Mouse (Mus musculus) CH12.LX (cell line): ENCODE results near the gene Ephx1. TPM values are rescaled to one million over a fixed set of nuclear protein-coding genes. Genes with fewer than 3 reads are reported as not detected.

Experiments used
- DNase-seq: peaks from one replicate; pipeline ENCODE4 v3.0.0-alpha.2; 2013; ENCODE audit errors: extremely low read depth
- H3K27ac ChIP-seq: 2 replicates; pipeline ENCODE4 v1.5.1; 2012; ENCODE audit warnings: low read depth, mild to moderate bottlenecking, control low read depth, moderate library complexity; ENCODE audit not compliant: insufficient read depth
- H3K27me3 ChIP-seq: replicated peaks from 2 replicates; pipeline ENCODE3; 2012; ENCODE audit warnings: inconsistent platforms
- H3K36me3 ChIP-seq, 2 experiments: replicated peaks in 1 of 2; 2 replicates each; pipeline versions ENCODE3 to v1.6.1; 2012; ENCODE audit warnings: inconsistent platforms in 1 of 2, low read length in 1 of 2, mild to moderate bottlenecking in 1 of 2, mixed read lengths in 1 of 2, moderate library complexity in 1 of 2; ENCODE audit not compliant: control insufficient read depth in 1 of 2, insufficient read depth in 1 of 2
- H3K4me1 ChIP-seq, 2 experiments: 2 replicates each; pipeline ENCODE4 v1.6.1; 2012; ENCODE audit warnings: inconsistent platforms in 1 of 2, moderate library complexity in 1 of 2; ENCODE audit not compliant: insufficient read depth in 2 of 2, control insufficient read depth in 1 of 2
- H3K4me2 ChIP-seq: 2 replicates; pipeline ENCODE4 v1.6.1; 2012; ENCODE audit warnings: low read depth, mild to moderate bottlenecking, control low read depth; ENCODE audit not compliant: poor library complexity, insufficient read depth, severe bottlenecking
- H3K4me3 ChIP-seq, 3 experiments: fragments of 150-350 bp in 1 of 3; sonication (generic) in 1 of 3; replicated peaks in 1 of 3; 2 replicates each; pipeline versions ENCODE3 to v1.5.1; 2011 to 2012; ENCODE audit warnings: low read depth in 2 of 3, low read length in 2 of 3, mild to moderate bottlenecking in 2 of 3, moderate library complexity in 2 of 3, control low read depth in 1 of 3, improper control_type of control experiment in 1 of 3, inconsistent platforms in 1 of 3, mixed read lengths in 1 of 3; ENCODE audit not compliant: poor library complexity in 1 of 3
- H3K79me2 ChIP-seq: replicated peaks from 2 replicates; pipeline ENCODE4 v1.6.1; 2012; ENCODE audit warnings: mild to moderate bottlenecking, moderate library complexity; ENCODE audit not compliant: control insufficient read depth, poor library complexity, insufficient read depth, severe bottlenecking; ENCODE audit errors: extremely low read depth
- H3K9ac ChIP-seq: 2 replicates; pipeline ENCODE4 v1.6.1; 2012; ENCODE audit warnings: low read depth, mild to moderate bottlenecking, control low read depth, moderate library complexity; ENCODE audit not compliant: insufficient read depth
- H3K9me3 ChIP-seq: replicated peaks from 2 replicates; pipeline ENCODE3; 2012; ENCODE audit warnings: low read length, inconsistent platforms, mixed read lengths
- BHLHE40 ChIP-seq: IDR thresholded peaks from 2 replicates; pipeline ENCODE4 v1.6.1; 2011; ENCODE audit warnings: mild to moderate bottlenecking, low read depth, low read length, improper control_type of control experiment
- CHD1 ChIP-seq: IDR thresholded peaks from 2 replicates; pipeline ENCODE4 v1.6.1; 2012; ENCODE audit warnings: low read depth, low read length, improper control_type of control experiment, inconsistent platforms
- CTCF ChIP-seq, 2 experiments: IDR thresholded peaks in 1 of 2; conservative IDR thresholded peaks in 1 of 2; 2 replicates each; pipeline ENCODE4 v1.5.1; 2011 to 2012; ENCODE audit warnings: low read depth in 2 of 2, low read length in 2 of 2, improper control_type of control experiment in 1 of 2, inconsistent platforms in 1 of 2, mild to moderate bottlenecking in 1 of 2, moderate library complexity in 1 of 2
- E2F4 ChIP-seq: IDR thresholded peaks from 2 replicates; pipeline ENCODE4 v1.6.1; 2011; ENCODE audit warnings: low read depth, low read length, improper control_type of control experiment; ENCODE audit not compliant: insufficient replicate concordance
- ELF1 ChIP-seq: IDR thresholded peaks from 2 replicates; pipeline ENCODE4 v1.6.1; 2014; ENCODE audit warnings: low read depth, mild to moderate bottlenecking, inconsistent platforms, low read length, improper control_type of control experiment
- EP300 ChIP-seq: IDR thresholded peaks from 2 replicates; pipeline ENCODE4 v1.6.1; 2011; ENCODE audit warnings: low read length, improper control_type of control experiment
- GABPA ChIP-seq: IDR thresholded peaks from 2 replicates; pipeline ENCODE4 v1.6.1; 2012; ENCODE audit warnings: low read depth, low read length, improper control_type of control experiment, inconsistent platforms; ENCODE audit not compliant: insufficient replicate concordance
- IRF4 ChIP-seq: IDR thresholded peaks from 2 replicates; pipeline ENCODE4 v1.6.1; 2014; ENCODE audit warnings: low read depth, mild to moderate bottlenecking, inconsistent platforms, low read length, improper control_type of control experiment
- JUN ChIP-seq: IDR thresholded peaks from 2 replicates; pipeline ENCODE4 v1.6.1; 2011; ENCODE audit warnings: low read depth, mild to moderate bottlenecking, low read length, improper control_type of control experiment, moderate library complexity; ENCODE audit not compliant: insufficient read depth
- JUND ChIP-seq: conservative IDR thresholded peaks from 2 replicates; pipeline ENCODE4 v1.6.1; 2011; ENCODE audit warnings: low read depth, low read length, improper control_type of control experiment
- KAT2A ChIP-seq: IDR thresholded peaks from 2 replicates; pipeline ENCODE4 v1.6.1; 2012; ENCODE audit warnings: low read length, improper control_type of control experiment, inconsistent platforms; ENCODE audit not compliant: insufficient replicate concordance
- MAFK ChIP-seq: IDR thresholded peaks from 2 replicates; pipeline ENCODE4 v1.6.1; 2011; ENCODE audit warnings: low read length, improper control_type of control experiment; ENCODE audit not compliant: insufficient replicate concordance
- MAX ChIP-seq: IDR thresholded peaks from 2 replicates; pipeline ENCODE4 v1.6.1; 2011; ENCODE audit warnings: low read length, improper control_type of control experiment
- MEF2A ChIP-seq: IDR thresholded peaks from 2 replicates; pipeline ENCODE4 v1.6.1; 2014; ENCODE audit warnings: low read depth, mild to moderate bottlenecking, inconsistent platforms, low read length, improper control_type of control experiment, borderline replicate concordance
- MXI1 ChIP-seq: IDR thresholded peaks from 2 replicates; pipeline ENCODE4 v1.6.1; 2011; ENCODE audit warnings: mild to moderate bottlenecking, low read depth, low read length, improper control_type of control experiment
- NELFE ChIP-seq: IDR thresholded peaks from 2 replicates; pipeline ENCODE4 v1.6.1; 2011; ENCODE audit warnings: low read depth, low read length, improper control_type of control experiment
- NRF1 ChIP-seq: IDR thresholded peaks from 2 replicates; pipeline ENCODE4 v1.6.1; 2014; ENCODE audit warnings: low read depth, mild to moderate bottlenecking, inconsistent platforms, low read length, improper control_type of control experiment, moderate library complexity
- PAX5 ChIP-seq: IDR thresholded peaks from 2 replicates; pipeline ENCODE4 v1.6.1; 2012; ENCODE audit warnings: low read length, inconsistent platforms, mixed read lengths
- POLR2AphosphoS2 ChIP-seq: IDR thresholded peaks from 2 replicates; pipeline ENCODE4 v1.6.1; 2011; ENCODE audit warnings: low read depth, low read length, improper control_type of control experiment
- RAD21 ChIP-seq: IDR thresholded peaks from 2 replicates; pipeline ENCODE4 v1.6.1; 2011; ENCODE audit warnings: low read depth, mild to moderate bottlenecking, low read length, improper control_type of control experiment, moderate library complexity
- RCOR1 ChIP-seq: conservative IDR thresholded peaks from 2 replicates; pipeline ENCODE4 v1.6.1; 2012; ENCODE audit warnings: low read depth, mild to moderate bottlenecking, inconsistent platforms, low read length, improper control_type of control experiment
- SIN3A ChIP-seq: IDR thresholded peaks from 2 replicates; pipeline ENCODE4 v1.6.1; 2012; ENCODE audit warnings: low read length, improper control_type of control experiment, inconsistent platforms
- TCF12 ChIP-seq: IDR thresholded peaks from 2 replicates; pipeline ENCODE4 v1.6.1; 2014; ENCODE audit warnings: low read depth, mild to moderate bottlenecking, inconsistent platforms, low read length, improper control_type of control experiment
- USF1 ChIP-seq: IDR thresholded peaks from 2 replicates; pipeline ENCODE4 v1.6.1; 2014; ENCODE audit warnings: low read depth, mild to moderate bottlenecking, inconsistent platforms, low read length, improper control_type of control experiment
- USF2 ChIP-seq: conservative IDR thresholded peaks from 2 replicates; pipeline ENCODE4 v1.6.1; 2011; ENCODE audit warnings: low read depth, low read length, improper control_type of control experiment
- ZC3H11A ChIP-seq: IDR thresholded peaks from 2 replicates; pipeline ENCODE4 v1.6.1; 2012; ENCODE audit warnings: low read depth, mild to moderate bottlenecking, inconsistent platforms, low read length, improper control_type of control experiment
- ZKSCAN1 ChIP-seq: IDR thresholded peaks from 2 replicates; pipeline ENCODE4 v1.6.1; 2012; ENCODE audit warnings: low read depth, inconsistent platforms, low read length, improper control_type of control experiment, borderline replicate concordance
- ZMIZ1 ChIP-seq: IDR thresholded peaks from 2 replicates; pipeline ENCODE4 v1.6.1; 2012; ENCODE audit warnings: low read depth, mild to moderate bottlenecking, inconsistent platforms, low read length, improper control_type of control experiment
- ZNF384 ChIP-seq: IDR thresholded peaks from 2 replicates; pipeline ENCODE4 v1.6.1; 2012; ENCODE audit warnings: low read depth, low read length, improper control_type of control experiment, inconsistent platforms
- dilution Hi-C: fragments of 300-500 bp; cut with MboI; formaldehyde crosslinking; loops from 2 replicates; pipeline ENCODE4 v1.14.3; 2020; ENCODE audit warnings: low sequenced_read_pairs; ENCODE audit not compliant: extremely low pct_unique_long_range_greater_than_20kb, extremely low pct_ligation_motif_present
- in situ Hi-C: fragments of 300-500 bp; cut with MboI; formaldehyde crosslinking; loops from 3 replicates; pipeline ENCODE4 v1.14.3; 2019; ENCODE audit warnings: low sequenced_read_pairs, low pct_ligation_motif_present, low pct_unique_long_range_greater_than_20kb, mixed read lengths
- polyA plus RNA-seq: library from polyadenylated mRNA; unstranded; fragments of >175 nt; gene quantifications from 2 replicates; pipeline ENCODE4 v1.2.1, GENCODE M21; 2012; ENCODE audit warnings: low read depth; ENCODE audit not compliant: insufficient read length
- total RNA-seq, 2 experiments: library from RNA; depleted of rRNA; stranded (reverse); fragments of 300-350 nt in 1 of 2; fragments of >200 nt in 1 of 2; gene quantifications; 2 replicates each; pipeline ENCODE4 v1.2.3; 2012 to 2014

The Ephx1 gene
- total and polyA plus RNA-seq, 3 experiments: 10.7 to 20.7 (median 12.0) TPM

DNA sequence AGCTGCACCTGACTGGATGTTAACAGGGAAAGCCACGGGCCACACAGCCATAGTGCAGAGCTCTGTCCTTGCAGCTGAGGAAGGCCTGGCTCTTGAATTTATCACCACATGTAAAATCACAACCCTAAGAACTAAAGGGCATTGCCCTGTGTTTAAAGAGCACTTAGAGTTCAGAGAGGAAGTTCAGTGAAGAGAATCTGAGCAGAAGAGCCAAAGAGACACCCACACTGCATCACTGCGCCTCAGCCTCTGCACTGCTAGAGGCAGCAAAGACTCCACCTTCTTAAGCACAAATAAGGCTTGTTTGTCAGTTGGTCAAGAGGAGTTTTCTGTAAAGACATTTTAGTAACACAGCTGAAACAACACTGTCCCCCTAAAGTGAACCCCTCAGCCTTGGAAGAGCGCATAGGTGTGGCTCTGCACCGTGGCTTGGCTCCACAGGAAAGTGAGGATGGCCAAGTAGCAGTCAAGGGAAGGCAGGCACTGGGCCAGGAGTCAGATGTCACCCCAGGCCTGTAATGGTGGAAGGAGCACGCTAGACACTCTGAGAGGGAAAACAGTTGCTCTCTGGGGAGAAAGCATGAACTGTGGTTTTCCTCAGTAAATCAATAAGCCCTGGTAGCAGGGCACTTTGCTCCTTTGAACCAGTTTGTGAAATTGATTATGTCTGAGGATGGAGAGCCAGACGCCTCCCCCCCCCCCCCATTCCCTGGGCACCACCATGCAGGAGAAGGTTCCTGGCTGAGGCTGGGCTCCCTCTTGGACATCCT is 5.8 kb downstream of the Ephx1 start:
- Histone ChIP-seq H3K4me2 (no peak overlapping the region), H3K4me1 (peaks cover 13 to 28% of the 10 kb centered on the region in 2 experiments)
- dilution Hi-C loops: no loop called here

GRCm38 (mm10) chr1:181013446-181013845 is 7.3 kb downstream of the Ephx1 start:
- TF ChIP-seq CHD1: no peak
- TF ChIP-seq RAD21: no peak
- no peak for TF ChIP-seq ZNF384
- no peak for TF ChIP-seq PAX5
- no peak for TF ChIP-seq JUND
- TF ChIP-seq SIN3A: no peak
- TF ChIP-seq E2F4: no peak
- TF ChIP-seq KAT2A: no peak
- no peak for TF ChIP-seq NELFE
- TF ChIP-seq ELF1: no peak
- TF ChIP-seq RCOR1: no peak
- TF ChIP-seq BHLHE40: no peak
- TF ChIP-seq ZC3H11A: no peak
- TF ChIP-seq MAFK: no peak
- TF ChIP-seq MXI1: no peak
- no peak for TF ChIP-seq NRF1
- no peak for TF ChIP-seq TCF12
- no peak for TF ChIP-seq JUN
- no peak for TF ChIP-seq MEF2A
- no peak for TF ChIP-seq ZKSCAN1
- dilution Hi-C loops (no loop called here), in situ Hi-C loops (loop anchor here (25.0 kb wide), 1 partner anchor 524 kb away; no protein-coding TSS in a partner anchor)
- H3K27ac ChIP-seq: no peak overlapping the region
- H3K9ac ChIP-seq: no peak overlapping the region
- peaks cover 5% of the 10 kb centered on the region for H3K27me3 ChIP-seq
- no peaks in the 10 kb centered on the region for H3K79me2 ChIP-seq
- H3K9me3 ChIP-seq: no peaks in the 10 kb centered on the region
- no peak for DNase-seq
- peaks cover 0 to 4% of the 10 kb centered on the region in 2 experiments for H3K36me3 ChIP-seq
- H3K4me2 ChIP-seq: no peak overlapping the region
- H3K4me1 ChIP-seq: peaks cover 14 to 35% of the 10 kb centered on the region in 2 experiments
- no peak overlapping the region for H3K4me3 ChIP-seq

More for the DNA sequence above, 5.8 kb downstream of the Ephx1 start:
- no peak for DNase-seq
- H3K27ac ChIP-seq: no peak overlapping the region
- peaks cover 0 to 4% of the 10 kb centered on the region in 2 experiments for H3K36me3 ChIP-seq
- no peaks in the 10 kb centered on the region for H3K79me2 ChIP-seq
- H3K9ac ChIP-seq: no peak overlapping the region
- no peak for TF ChIP-seq RCOR1
- TF ChIP-seq E2F4: no peak
- TF ChIP-seq NRF1: no peak
- TF ChIP-seq IRF4: no peak
- no peak for TF ChIP-seq POLR2AphosphoS2
- TF ChIP-seq ELF1: no peak
- no peak for TF ChIP-seq EP300
- no peak for TF ChIP-seq CTCF (conservative IDR thresholded peaks at IDR 0.05 in 1 of 2, IDR thresholded peaks at IDR 0.05 in 1 of 2; ENCODE audit: low read depth in 2 of 2, low read length in 2 of 2)
- TF ChIP-seq MAX: no peak
- TF ChIP-seq CHD1: no peak
- no peak for TF ChIP-seq ZMIZ1
- TF ChIP-seq ZKSCAN1: no peak
- TF ChIP-seq RAD21: no peak
- no peak for TF ChIP-seq GABPA
- TF ChIP-seq PAX5: no peak
- no peak for TF ChIP-seq USF1
- TF ChIP-seq TCF12: no peak
- TF ChIP-seq USF2: no peak
- TF ChIP-seq, all 38 proteins: peak for 0
- Histone ChIP-seq H3K9me3 (peaks cover 3% of the 10 kb centered on the region), H3K27me3 (peaks cover 13% of the 10 kb centered on the region), H3K4me3 (no peak overlapping the region)
- in situ Hi-C loops: loop anchor here (25.0 kb wide), 1 partner anchor 522 kb away; no protein-coding TSS in a partner anchor
